Mouse (Mus musculus) embryonic facial prominence, embryonic 14.5 days (tissue): Measurements from ENCODE around the gene Gm14440. TPM values are rescaled to one million over a fixed set of nuclear protein-coding genes. Genes with fewer than 3 reads are reported as not detected.
"Not testable (repeated sequence)": the region's sequence is repeated elsewhere in the genome, so short reads cannot be mapped to it uniquely, and the experiment has no call there.

Source experiments
- ATAC-seq: fragments of 200-750 bp; cut with Nextera tagmentation; 2 replicates; pipeline ENCODE4 v1.8.0; 2017; ENCODE audit warnings: low read depth, moderate number of reproducible peaks, moderate TSS enrichment
- DNase-seq: peaks from one replicate; pipeline ENCODE4 v3.0.0-alpha.2; 2015; ENCODE audit warnings: low spot score
- H3K27ac ChIP-seq: fragments of 300-500 bp; sonication (generic); replicated peaks from 2 replicates; pipeline ENCODE4 v1.5.1; 2014; ENCODE audit warnings: low read depth, mild to moderate bottlenecking, low read length, moderate library complexity
- H3K27me3 ChIP-seq: fragments of 300-500 bp; sonication (generic); replicated peaks from 2 replicates; pipeline ENCODE4 v1.6.1; 2014; ENCODE audit warnings: low read length; ENCODE audit not compliant: control insufficient read depth, insufficient read depth
- H3K36me3 ChIP-seq: fragments of 300-500 bp; sonication (generic); 2 replicates; pipeline ENCODE4 v1.6.1; 2014; ENCODE audit warnings: low read length, mixed read lengths; ENCODE audit not compliant: control insufficient read depth, insufficient read depth
- H3K4me1 ChIP-seq: fragments of 300-500 bp; sonication (generic); 2 replicates; pipeline ENCODE4 v1.6.1; 2014; ENCODE audit warnings: antibody characterized with exemption, low read length; ENCODE audit not compliant: control insufficient read depth, insufficient read depth
- H3K4me2 ChIP-seq: fragments of 300-500 bp; sonication (generic); 2 replicates; pipeline ENCODE4 v1.6.1; 2014; ENCODE audit warnings: low read depth, mild to moderate bottlenecking, low read length, moderate library complexity, mixed read lengths
- H3K4me3 ChIP-seq: fragments of 300-500 bp; sonication (generic); 2 replicates; pipeline ENCODE4 v1.5.1; 2014; ENCODE audit warnings: low read depth, mild to moderate bottlenecking, low read length
- H3K9ac ChIP-seq: fragments of 300-500 bp; sonication (generic); 2 replicates; pipeline ENCODE4 v1.6.1; 2014; ENCODE audit warnings: low read depth, mild to moderate bottlenecking, low read length, moderate library complexity, mixed read lengths
- H3K9me3 ChIP-seq: fragments of 300-500 bp; sonication (generic); 2 replicates; pipeline ENCODE4 v1.6.1; 2016; ENCODE audit warnings: low read length; ENCODE audit not compliant: control insufficient read depth
- WGBS: fragments of 180-500 bp; shearing (Covaris S2); extraction: QIAGEN DNeasy Blood & Tissue Kit; methylation state at CpG from one replicate; pipeline ENCODE4 v1.1.7; 2014; 5-methylcytosine and 5-hydroxymethylcytosine counted together
- polyA plus RNA-seq: library from polyadenylated mRNA; unstranded; fragments of >200 nt; fragmentation: Nextera tagmentation; extraction: Ambion mirVana; gene quantifications from 2 replicates; pipeline ENCODE4 v1.2.1, GENCODE M21; 2014

Gm14440 gene
- 2.9 TPM in 1 of 2 replicates, not detected in the other for polyA plus RNA-seq

GRCm38 (mm10) chr2:175274825-175275224 is at the start of gene Gm14440:
TSS of gene Gm14440 (plus strand) at chr2:175275125.
- not testable (repeated sequence) for H3K27me3 ChIP-seq, DNase-seq, H3K4me3 ChIP-seq, H3K9me3 ChIP-seq, H3K36me3 ChIP-seq, H3K9ac ChIP-seq, ATAC-seq, H3K27ac ChIP-seq, H3K4me2 ChIP-seq, H3K4me1 ChIP-seq
- no CpG with 5 or more reads among the region's 6 CpGs for WGBS

Other genes with a start within 250 kb of the Gm14440 start
- gene Gm14393, start 207.3 kb upstream of the Gm14440 start, polyA plus RNA-seq: 0.68 and 2.0 TPM in 2 replicates
- gene Gm14399, start 133.1 kb upstream of the Gm14440 start, polyA plus RNA-seq: 5.8 and 6.0 TPM in 2 replicates
- gene Gm14443, start 99.3 kb upstream of the Gm14440 start, polyA plus RNA-seq: 0.50 and 0.88 TPM in 2 replicates
- 7.8 and 9.5 TPM in 2 replicates for gene Gm14391, start 68.2 kb upstream of the Gm14440 start, polyA plus RNA-seq
- gene Gm4631, start 63.1 kb downstream of the Gm14440 start, polyA plus RNA-seq: 21.2 and 22.5 TPM in 2 replicates
- gene Zfp968, start 97.3 kb downstream of the Gm14440 start, polyA plus RNA-seq: 5.6 TPM in 2 replicates
- 16.5 and 28.4 TPM in 2 replicates for gene Gm4724, start 160.7 kb downstream of the Gm14440 start, polyA plus RNA-seq
- 6.8 and 7.6 TPM in 2 replicates for gene Zfp965, start 194.9 kb downstream of the Gm14440 start, polyA plus RNA-seq